Mouse (Mus musculus) thymus, adult 2 months (tissue): ENCODE results near the gene En1.

ENCODE experiments used
- CTCF ChIP-seq: fragments of 200-500 bp; IDR thresholded peaks from 2 replicates; pipeline ENCODE4 v1.5.1; 2012; ENCODE audit warnings: mild to moderate bottlenecking, control low read depth, low read length, moderate library complexity, borderline replicate concordance; ENCODE audit not compliant: control insufficient read depth, poor library complexity, insufficient read depth; ENCODE audit errors: extremely low read depth
- POLR2A ChIP-seq: fragments of 200-500 bp; IDR thresholded peaks from 2 replicates; pipeline ENCODE4 v1.6.1; 2012; ENCODE audit warnings: mild to moderate bottlenecking, low read length, control low read depth, moderate library complexity; ENCODE audit not compliant: control insufficient read depth, poor library complexity, insufficient read depth; ENCODE audit errors: extremely low read depth

DNA sequence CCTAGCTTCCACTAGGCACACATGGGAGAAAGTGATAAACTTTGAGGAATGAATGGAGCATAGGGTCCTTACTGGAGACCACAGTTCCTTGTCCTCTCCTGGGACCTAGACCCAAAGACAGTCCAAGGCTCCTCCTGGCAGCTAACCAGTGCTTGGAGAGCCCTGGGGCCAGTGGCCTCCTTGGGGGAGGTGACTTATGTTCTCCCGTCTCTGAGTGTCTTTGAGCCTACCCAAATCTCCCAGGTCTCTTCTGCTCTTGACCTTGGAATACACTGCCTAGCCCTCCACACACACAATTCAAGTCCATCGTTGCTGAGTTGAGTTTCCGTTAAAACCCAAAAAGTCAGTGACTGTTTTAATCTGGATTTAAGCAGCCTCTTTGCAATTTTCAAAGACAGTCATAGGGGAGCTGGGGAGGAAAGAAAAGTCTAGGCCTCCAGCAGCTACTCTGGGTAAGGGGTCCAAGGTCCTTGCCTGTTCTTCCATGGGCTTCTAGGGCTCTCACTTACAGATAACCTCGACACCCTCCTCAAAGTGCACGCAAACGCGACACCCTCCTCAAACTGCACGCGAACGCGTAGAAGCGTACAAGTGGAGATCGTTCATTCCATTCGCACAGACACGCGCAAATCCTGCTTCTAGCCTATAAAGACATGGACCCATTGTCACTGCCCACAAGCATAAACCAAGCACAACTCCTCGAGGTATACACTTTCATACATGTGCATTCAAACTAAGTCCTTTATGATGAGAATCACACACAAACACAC, 6.6 kb upstream of the En1 start:
- no peak for TF ChIP-seq CTCF
- TF ChIP-seq POLR2A: no peak
